Mouse (Mus musculus): Measurements from ENCODE around the gene Prss43.

DNA sequence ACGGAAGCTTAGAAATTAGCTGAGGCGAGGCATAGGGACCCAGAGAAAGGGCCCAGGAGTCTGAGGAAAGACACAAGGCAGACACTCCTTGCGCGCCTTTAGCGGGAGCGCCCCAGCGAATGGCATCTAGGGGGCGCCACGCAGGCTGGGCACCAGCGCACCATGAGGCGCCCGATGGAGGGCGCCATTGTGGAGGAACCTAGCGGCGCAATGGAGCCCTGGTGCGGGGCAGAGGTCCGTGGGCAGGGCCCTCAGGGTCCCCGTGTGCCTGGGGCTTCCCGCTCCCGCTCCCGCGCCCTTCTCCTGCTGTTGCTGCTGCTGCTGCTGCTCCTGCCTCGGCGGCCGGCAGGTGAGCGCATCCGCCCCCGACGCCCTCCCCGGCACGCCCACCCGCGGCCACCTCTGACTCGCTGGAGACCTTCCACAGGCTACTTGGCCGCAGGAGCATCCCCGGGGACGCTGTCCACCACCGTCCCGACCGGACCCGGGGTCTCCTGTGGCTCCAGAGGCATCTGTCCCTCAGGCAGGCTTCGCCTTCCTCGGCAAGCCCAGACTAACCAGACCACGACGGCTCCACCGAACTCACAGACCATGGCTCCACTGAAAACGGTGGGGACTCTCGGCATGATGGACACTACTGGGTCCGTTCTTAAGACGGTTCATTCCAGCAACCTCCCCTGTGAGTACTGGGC lies 31.4 kb downstream of the Prss43 start, which contains the start of gene Prss50:
- TF ChIP-seq CTCF (IDR thresholded peaks at IDR 0.05; ENCODE audit: control insufficient read depth, insufficient read depth, insufficient read length) (no peak), MAX (IDR thresholded peaks at IDR 0.05) (no peak), FOSL1 (IDR thresholded peaks at IDR 0.05; ENCODE audit: insufficient read depth, low read length, poor library complexity, severe bottlenecking) (no peak), USF1 (IDR thresholded peaks at IDR 0.05; ENCODE audit: low read depth) (no peak), MYOD1 (IDR thresholded peaks at IDR 0.05; ENCODE audit: control insufficient read depth, insufficient read length, low read depth) (no peak), MYOG (IDR thresholded peaks at IDR 0.05; ENCODE audit: control insufficient read depth, extremely low read depth, insufficient read length) (no peak)

All from C2C12 (cell line).